Mouse (Mus musculus) cerebellum, postnatal 4 days (tissue): ENCODE data around the gene Rerg.

Experiments
- DNase-seq, 2 experiments: peaks; one replicate each; pipeline ENCODE4 v3.0.0; 2022; ENCODE audit warnings: low spot score in 2 of 2, mixed read lengths in 1 of 2

Rerg gene

DNA sequence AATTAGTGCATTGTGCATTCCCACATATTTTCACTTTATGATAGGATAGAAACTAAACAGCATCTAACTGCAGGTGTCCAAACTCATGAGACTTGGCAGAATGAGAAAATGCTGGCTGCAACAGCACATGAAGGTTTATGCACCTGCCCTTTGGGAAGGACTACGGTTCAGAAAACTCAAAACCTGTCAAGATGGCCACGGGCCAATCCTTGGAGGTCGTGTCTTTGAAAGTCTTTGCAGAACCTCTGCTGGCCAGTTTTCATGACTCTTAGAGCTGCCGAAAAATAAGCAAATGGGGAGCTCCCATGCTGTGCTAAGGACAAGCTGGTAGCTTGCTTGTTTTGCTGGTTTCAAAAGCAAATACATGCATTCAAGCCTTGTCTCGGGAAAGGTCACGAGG, 156.0 kb downstream of the Rerg start:
- peak in 1 of 2 experiments; percentile 28 for DNase-seq

DNA sequence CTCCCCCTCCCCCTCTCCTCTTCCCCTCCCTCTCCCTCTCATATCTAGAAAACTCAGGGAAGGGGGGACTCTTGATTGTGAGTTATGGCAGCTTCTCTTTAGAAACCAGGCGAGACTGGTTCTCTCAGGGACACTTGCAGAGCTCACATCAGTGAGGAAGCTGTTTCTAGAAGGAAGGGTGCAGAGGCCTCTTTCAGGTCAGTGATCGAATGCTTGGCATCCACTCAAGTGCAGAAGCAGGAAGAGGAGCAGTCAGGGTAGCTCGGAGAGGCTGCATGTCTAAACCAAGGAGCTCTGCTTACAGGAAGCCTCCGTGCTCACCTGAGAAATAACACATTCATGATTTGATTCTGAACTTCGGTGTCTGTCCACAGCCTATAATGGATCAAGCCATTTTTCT, 159.1 kb downstream of the Rerg start:
- DNase-seq: no peak
